Mouse (Mus musculus) ovary, postnatal 14 days (tissue): ENCODE results near the gene Tmprss2.
A peak's percentile ranks its signal among the peaks of the same experiment; 100 is the strongest.
"Not testable (repeated sequence)": the region's sequence is repeated elsewhere in the genome, so short reads cannot be mapped to it uniquely, and the experiment has no call there.

Experiments used
- DNase-seq: peaks from one replicate; pipeline ENCODE4 v3.0.0; 2022; ENCODE audit warnings: low spot score

Gene Tmprss2

GRCm38 (mm10) chr16:97591512-97591911 lies 19.5 kb downstream of the Tmprss2 start:
- no peak for DNase-seq

- not testable (repeated sequence) for DNase-seq
These were observed 28.1 kb downstream of the Tmprss2 start for GRCm38 (mm10) chr16:97582876-97583275.

GRCm38 (mm10) chr16:97569426-97569825 lies 41.6 kb downstream of the Tmprss2 start:
- DNase-seq: no peak

- DNase-seq: peak; percentile 35
These were observed 42.3 kb downstream of the Tmprss2 start for GRCm38 (mm10) chr16:97568662-97569061.

- no peak for DNase-seq
These were observed 66.7 kb downstream of the Tmprss2 start for GRCm38 (mm10) chr16:97544340-97544739.

GRCm38 (mm10) chr16:97536859-97537258 lies 74.1 kb downstream of the Tmprss2 start:
- DNase-seq: no peak

- DNase-seq: peak; percentile 46
These were observed 75.1 kb downstream of the Tmprss2 start for GRCm38 (mm10) chr16:97535808-97536413.

GRCm38 (mm10) chr16:97534876-97535461 lies 76.0 kb downstream of the Tmprss2 start:
- peak; percentile 49 for DNase-seq

GRCm38 (mm10) chr16:97534448-97534847 lies 76.5 kb downstream of the Tmprss2 start:
- no peak for DNase-seq

GRCm38 (mm10) chr16:97533751-97534150 lies 77.2 kb downstream of the Tmprss2 start:
- no peak for DNase-seq

- DNase-seq: no peak
These were observed 77.9 kb downstream of the Tmprss2 start for GRCm38 (mm10) chr16:97533126-97533525.

GRCm38 (mm10) chr16:97529241-97529640 lies 81.8 kb downstream of the Tmprss2 start:
- no peak for DNase-seq

- DNase-seq: peak; percentile 22
These were observed 88.0 kb downstream of the Tmprss2 start for GRCm38 (mm10) chr16:97523024-97523423.

- no peak for DNase-seq
These were observed 89.0 kb downstream of the Tmprss2 start for GRCm38 (mm10) chr16:97521983-97522382.

- DNase-seq: no peak
These were observed 94.7 kb downstream of the Tmprss2 start for GRCm38 (mm10) chr16:97516341-97516740.
